Mouse (Mus musculus) brain, embryonic 14.5 days (tissue): Measurements from ENCODE around the gene Cldn14. TPM values are rescaled to one million over a fixed set of nuclear protein-coding genes. Genes with fewer than 3 reads are reported as not detected.

Experiments
- DNase-seq: peaks from one replicate; pipeline ENCODE4 v3.0.0-alpha.2; 2011; ENCODE audit warnings: low read depth
- CTCF ChIP-seq: fragments of 200-500 bp; IDR thresholded peaks from 2 replicates; pipeline ENCODE4 v1.5.1; 2012; ENCODE audit warnings: inconsistent platforms, mild to moderate bottlenecking, moderate library complexity, borderline replicate concordance; ENCODE audit not compliant: insufficient read depth, insufficient read length; ENCODE audit errors: extremely low read depth
- POLR2A ChIP-seq: fragments of 200-500 bp; IDR thresholded peaks from 2 replicates; pipeline ENCODE4 v1.6.1; 2012; ENCODE audit warnings: mild to moderate bottlenecking, inconsistent platforms, borderline replicate concordance; ENCODE audit not compliant: poor library complexity, insufficient read depth, insufficient read length, severe bottlenecking; ENCODE audit errors: extremely low read depth
- polyA plus RNA-seq: library from polyadenylated mRNA; depleted of rRNA; stranded (reverse); fragments of >200 nt; gene quantifications from 2 replicates; pipeline ENCODE4 v1.2.3, GENCODE M21; 2012; rRNA removed

Cldn14 gene
- polyA plus RNA-seq, 1 experiment, result not detected

DNA sequence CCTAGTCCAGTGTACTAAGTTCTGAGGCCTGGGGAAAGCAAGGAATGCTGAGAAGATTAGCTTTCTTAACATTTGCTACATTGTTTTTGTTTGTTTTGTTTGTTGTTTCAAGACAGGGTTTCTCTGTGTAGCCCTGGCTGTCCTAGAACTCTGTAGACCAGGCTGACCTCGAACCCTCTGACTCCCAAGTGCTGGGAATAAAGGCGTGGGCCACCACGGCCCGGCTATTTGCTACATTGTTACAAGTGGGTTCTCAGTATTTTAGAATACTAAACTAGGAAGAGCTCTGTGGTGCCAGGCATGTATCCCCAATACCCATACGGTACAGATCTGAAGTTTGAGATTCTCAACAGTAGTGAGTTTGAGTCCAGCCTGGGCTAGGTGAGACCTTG is 123.9 kb downstream of the Cldn14 start:
- DNase-seq, result no peak
- TF ChIP-seq CTCF (no peak), POLR2A (no peak)

DNA sequence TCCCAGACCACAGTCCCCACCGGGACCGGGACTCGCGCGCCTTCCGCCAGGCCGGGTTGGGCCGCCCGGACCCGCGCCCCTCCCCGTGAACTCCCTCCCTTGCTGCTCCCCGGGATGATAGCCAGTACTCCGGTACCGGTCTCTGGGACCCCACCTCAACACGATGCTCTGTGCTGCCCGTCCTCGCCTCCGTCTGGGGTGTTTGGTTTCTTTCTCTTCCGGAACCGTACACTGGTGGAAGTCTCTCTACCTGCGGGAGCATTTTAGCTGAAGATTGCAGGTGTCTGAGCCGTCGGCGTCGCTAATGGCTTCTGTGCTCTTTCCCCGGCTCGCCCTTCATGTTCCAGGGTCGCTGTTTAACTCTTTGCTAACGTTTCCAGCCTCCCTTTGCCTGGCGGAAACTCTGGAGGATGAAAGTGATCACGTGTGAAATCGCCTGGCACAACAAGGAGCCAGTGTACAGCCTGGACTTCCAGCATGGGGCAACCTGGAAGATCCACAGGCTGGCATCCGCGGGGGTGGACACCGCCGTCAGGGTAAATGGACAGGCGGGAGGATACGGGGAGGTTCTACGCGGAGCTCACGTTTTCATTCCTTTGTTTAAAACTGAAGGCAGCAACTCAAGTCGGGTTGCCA is 124.4 kb downstream of the Cldn14 start:
- DNase-seq, result peak; percentile 58

GRCm38 (mm10) chr16:93883423-93884085 is 125.1 kb downstream of the Cldn14 start, which contains the start of gene Chaf1b:
Gene Chaf1b, plus strand, starts transcription at chr16:93883901.
- TF ChIP-seq POLR2A (peak; percentile 54), CTCF (peak; percentile 7; the same call in 1 of the 2 replicates)
- DNase-seq, result peak; percentile 99

More for the DNA sequence above, 124.4 kb downstream of the Cldn14 start:
- no peak for TF ChIP-seq POLR2A
- TF ChIP-seq CTCF, result no peak

DNA sequence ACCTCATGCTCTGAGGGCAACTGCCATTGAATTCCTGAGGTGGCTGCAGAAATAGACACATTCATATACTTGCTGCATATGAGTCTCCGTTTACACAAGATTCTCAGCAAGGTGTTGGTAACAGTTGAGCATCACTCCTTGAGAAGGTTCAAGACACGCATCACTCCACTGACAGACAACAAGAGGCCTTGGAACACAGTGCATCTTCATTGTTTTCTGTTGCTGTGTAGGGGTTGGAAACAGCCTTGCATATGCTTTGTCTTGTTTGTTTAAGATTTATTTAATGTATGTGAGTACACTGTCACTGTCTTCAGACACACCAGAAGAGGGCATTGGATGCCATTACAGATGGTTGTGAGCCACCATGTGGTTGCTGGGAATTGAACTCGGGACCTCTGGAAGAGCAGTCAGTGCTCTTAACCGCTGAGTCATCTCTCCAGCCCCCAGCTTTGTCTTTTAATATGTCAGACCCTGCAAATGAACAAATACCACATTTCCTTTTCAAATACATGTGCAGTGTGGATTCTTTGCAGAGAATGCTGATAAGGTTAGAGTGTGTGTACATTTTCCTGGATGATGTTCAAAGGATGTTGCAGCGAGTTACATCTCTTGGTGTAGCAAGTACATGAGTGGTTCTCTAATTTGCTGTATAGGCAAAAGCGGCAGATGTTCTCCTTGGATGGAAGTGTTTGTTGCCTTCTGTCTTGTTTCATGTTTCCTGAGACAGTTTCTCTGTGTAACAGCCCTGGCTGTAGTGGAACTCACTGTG is 130.8 kb downstream of the Cldn14 start:
- no peak for TF ChIP-seq POLR2A
- no peak for TF ChIP-seq CTCF

GRCm38 (mm10) chr16:93874841-93875240 is 133.8 kb downstream of the Cldn14 start:
- TF ChIP-seq POLR2A, result no peak
- TF ChIP-seq CTCF, result no peak

More for the DNA sequence above, 130.8 kb downstream of the Cldn14 start:
- no peak for DNase-seq

More at GRCm38 (mm10) chr16:93874841-93875240, 133.8 kb downstream of the Cldn14 start:
- no peak for DNase-seq

Other genes starting within 250 kb of the Cldn14 start
- gene Morc3, start 176.7 kb downstream of the Cldn14 start, polyA plus RNA-seq, result 29.7 and 30.8 TPM in 2 replicates
- gene Chaf1b, start 124.9 kb downstream of the Cldn14 start, polyA plus RNA-seq, result 20.5 and 26.7 TPM in 2 replicates
- 0.74 and 0.81 TPM in 2 replicates for gene Sim2, start 76.1 kb upstream of the Cldn14 start, polyA plus RNA-seq